Mouse (Mus musculus): ENCODE data around the gene Net1.

DNA sequence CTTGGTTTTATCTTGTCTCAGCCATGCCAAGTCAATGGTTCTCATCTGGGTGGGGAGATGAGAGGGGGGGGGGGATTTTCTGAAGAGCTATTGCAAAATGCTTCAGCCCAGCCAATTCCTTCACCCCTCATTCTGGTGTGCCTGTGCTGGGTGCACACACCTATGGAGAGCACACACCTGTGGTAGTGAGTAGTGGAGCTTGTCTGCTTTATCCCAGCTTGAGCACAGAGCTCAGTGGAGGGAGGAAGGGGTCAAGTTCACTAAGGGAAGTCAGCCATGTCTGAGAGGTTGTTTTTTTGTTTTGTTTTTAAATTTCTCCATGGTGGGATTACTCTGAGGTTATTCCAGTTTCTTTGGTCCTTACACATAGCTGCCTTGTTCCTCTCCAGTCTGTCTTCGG, 61.8 kb downstream of the Net1 start:
- TF ChIP-seq GATA1 (IDR thresholded peaks at IDR 0.05; ENCODE audit: borderline replicate concordance, low read length) = no peak
- TF ChIP-seq FLI1 (IDR thresholded peaks at IDR 0.05; ENCODE audit: low read length) = no peak
